Mouse (Mus musculus) liver, embryonic 16.5 days (tissue): ENCODE results near the gene Ppp1r2. TPM values are rescaled to one million over a fixed set of nuclear protein-coding genes. Genes with fewer than 3 reads are reported as not detected.
A peak's percentile ranks its signal among the peaks of the same experiment; 100 is the strongest.

Experiments used
- ATAC-seq: fragments of 200-750 bp; cut with Nextera tagmentation; 2 replicates; pipeline ENCODE4 v1.8.0; 2017; ENCODE audit warnings: low read depth, mild to moderate bottlenecking, moderate number of reproducible peaks, moderate library complexity
- H3K27ac ChIP-seq: fragments of 300-500 bp; sonication (generic); 2 replicates; pipeline ENCODE4 v1.5.1; 2014; ENCODE audit warnings: mild to moderate bottlenecking, low read length
- H3K27me3 ChIP-seq: fragments of 300-500 bp; sonication (generic); 2 replicates; pipeline ENCODE4 v1.6.1; 2014; ENCODE audit warnings: low read depth, low read length, mixed read lengths; ENCODE audit not compliant: control insufficient read depth, insufficient read depth
- H3K36me3 ChIP-seq: fragments of 300-500 bp; sonication (generic); 2 replicates; pipeline ENCODE4 v1.6.1; 2014; ENCODE audit warnings: mild to moderate bottlenecking; ENCODE audit not compliant: control insufficient read depth, insufficient read depth
- H3K4me1 ChIP-seq: fragments of 300-500 bp; sonication (generic); 2 replicates; pipeline ENCODE4 v1.6.1; 2014; ENCODE audit warnings: low read depth, low read length, mixed read lengths; ENCODE audit not compliant: control insufficient read depth
- H3K4me2 ChIP-seq: fragments of 300-500 bp; sonication (generic); 2 replicates; pipeline ENCODE4 v1.6.1; 2014; ENCODE audit warnings: low read depth, low read length, mixed read lengths
- H3K4me3 ChIP-seq: fragments of 300-500 bp; sonication (generic); 2 replicates; pipeline ENCODE4 v1.5.1; 2014; ENCODE audit warnings: low read depth, mild to moderate bottlenecking, low read length
- H3K9ac ChIP-seq: fragments of 300-500 bp; sonication (generic); 2 replicates; pipeline ENCODE4 v1.6.1; 2014; ENCODE audit warnings: low read depth, low read length
- H3K9me3 ChIP-seq: fragments of 300-500 bp; sonication (generic); replicated peaks from 2 replicates; pipeline ENCODE4 v1.6.1; 2016; ENCODE audit warnings: low read length; ENCODE audit not compliant: control insufficient read depth
- WGBS: fragments of 180-500 bp; shearing (Covaris S2); extraction: QIAGEN DNeasy Blood & Tissue Kit; methylation state at CpG from one replicate; pipeline ENCODE4 v1.1.7; 2014; ENCODE audit not compliant: insufficient replicate concordance; 5-methylcytosine and 5-hydroxymethylcytosine counted together
- microRNA-seq: library from miRNA; unstranded; fragments of <30 nt; microRNA quantifications from one replicate; pipeline ENCODE4, GENCODE M21; 2016
- polyA plus RNA-seq: library from polyadenylated mRNA; unstranded; fragments of >200 nt; fragmentation: Nextera tagmentation; extraction: Ambion mirVana; gene quantifications from 2 replicates; pipeline ENCODE4 v1.2.1, GENCODE M21; 2015

The Ppp1r2 gene
- polyA plus RNA-seq, 1 experiment from 2014 or later = 34.5 TPM

DNA sequence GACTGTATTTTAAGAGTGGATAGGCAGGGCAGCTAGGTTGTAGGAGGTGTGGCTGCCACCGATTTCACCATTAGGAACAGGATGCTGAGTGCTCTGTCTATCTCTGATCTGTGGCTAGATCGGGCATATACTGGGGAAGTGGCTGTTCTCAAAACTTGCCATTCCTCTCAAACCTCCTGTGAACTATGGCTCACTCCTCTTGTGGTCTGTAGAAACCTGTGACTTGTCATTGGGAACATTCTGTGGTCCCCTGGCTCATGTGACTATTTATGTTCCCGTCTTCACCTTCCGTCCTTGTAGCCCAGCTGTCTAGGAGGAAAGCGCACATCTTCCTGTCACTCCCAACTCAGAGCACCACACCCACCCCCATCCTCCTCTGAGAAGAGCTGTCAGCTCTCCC, 65.2 kb downstream of the Ppp1r2 start:
- ATAC-seq = no peak
- 13% methylated on average over 5 of the region's 5 CpGs for WGBS
- Histone ChIP-seq H3K36me3 (no peaks in the 10 kb centered on the region), H3K27me3 (no peaks in the 10 kb centered on the region), H3K4me1 (peaks cover 7% of the 10 kb centered on the region), H3K4me3 (no peak overlapping the region), H3K4me2 (no peak overlapping the region), H3K9ac (no peak overlapping the region), H3K9me3 (no peaks in the 10 kb centered on the region), H3K27ac (no peak overlapping the region)

DNA sequence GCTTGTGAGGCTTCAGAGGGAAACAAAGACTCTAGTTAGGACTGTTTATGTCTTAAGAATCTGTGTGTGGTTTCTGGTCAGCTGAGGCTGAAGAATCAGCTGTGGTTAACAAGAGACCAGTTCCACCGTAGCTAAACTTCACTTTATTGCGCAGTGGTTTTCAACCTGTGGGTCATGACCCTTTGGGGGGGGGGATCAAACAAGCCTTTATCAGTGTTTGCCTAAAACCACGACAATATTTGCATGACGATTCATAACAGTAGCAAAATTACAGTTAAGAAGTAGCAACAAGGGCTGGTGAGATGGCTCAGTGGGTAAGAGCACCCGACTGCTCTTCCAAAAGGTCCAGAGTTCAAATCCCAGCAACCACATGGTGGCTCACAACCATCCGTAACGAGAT, 69.4 kb downstream of the Ppp1r2 start:
- no peaks in the 10 kb centered on the region for H3K27me3 ChIP-seq
- no peak overlapping the region for H3K4me2 ChIP-seq
- H3K4me1 ChIP-seq = peaks cover 9% of the 10 kb centered on the region
- H3K9me3 ChIP-seq = no peaks in the 10 kb centered on the region
- H3K36me3 ChIP-seq = no peaks in the 10 kb centered on the region
- H3K9ac ChIP-seq = no peak overlapping the region
- no peak overlapping the region for H3K4me3 ChIP-seq
- ATAC-seq = no peak
- no peak overlapping the region for H3K27ac ChIP-seq
- 38% methylated on average over 5 of the region's 7 CpGs for WGBS

- Histone ChIP-seq H3K27ac (no peak overlapping the region), H3K9me3 (no peaks in the 10 kb centered on the region), H3K27me3 (no peaks in the 10 kb centered on the region), H3K9ac (no peak overlapping the region), H3K36me3 (no peaks in the 10 kb centered on the region), H3K4me3 (no peak overlapping the region), H3K4me1 (peaks cover 4% of the 10 kb centered on the region), H3K4me2 (no peak overlapping the region)
- 78% methylated on average over 8 of the region's 8 CpGs for WGBS
- no peak for ATAC-seq
These were observed 69.9 kb downstream of the Ppp1r2 start for GRCm38 (mm10) chr16:31205187-31205586.

- no peak overlapping the region for H3K27ac ChIP-seq
- 56% methylated on average over 1 of the region's 1 CpGs for WGBS
- no peak overlapping the region for H3K9ac ChIP-seq
- no peaks in the 10 kb centered on the region for H3K36me3 ChIP-seq
- H3K4me3 ChIP-seq = no peak overlapping the region
- peaks cover 2% of the 10 kb centered on the region; the same call in 1 of the 2 replicates for H3K4me1 ChIP-seq
- no peak for ATAC-seq
- no peaks in the 10 kb centered on the region for H3K27me3 ChIP-seq
- no peak overlapping the region for H3K4me2 ChIP-seq
- H3K9me3 ChIP-seq = no peaks in the 10 kb centered on the region
These were observed 70.9 kb downstream of the Ppp1r2 start for GRCm38 (mm10) chr16:31204216-31204615.

GRCm38 (mm10) chr16:31201704-31202103, 73.4 kb downstream of the Ppp1r2 start:
- Histone ChIP-seq H3K9me3 (no peaks in the 10 kb centered on the region), H3K4me3 (peak overlapping the region; percentile 85; the same call in 1 of the 2 replicates), H3K27me3 (no peaks in the 10 kb centered on the region), H3K9ac (no peak overlapping the region), H3K36me3 (no peaks in the 10 kb centered on the region), H3K4me2 (peak overlapping the region; percentile 62), H3K4me1 (peaks cover 4% of the 10 kb centered on the region), H3K27ac (peak overlapping the region; percentile 69)
- WGBS = 53% methylated on average over 2 of the region's 2 CpGs
- peak; percentile 28 for ATAC-seq

Small RNA genes lying within 50 kb of the gene (microRNA-seq; reads per million reads assigned to microRNA genes)
- not detected for gene Gm27415

Other genes starting within 250 kb of the Ppp1r2 start
- 0.88 and 1.2 TPM in 2 replicates for gene Xxylt1, start 193.8 kb downstream of the Ppp1r2 start, polyA plus RNA-seq
- gene Acap2, start 74.0 kb downstream of the Ppp1r2 start, polyA plus RNA-seq = 5.6 and 5.9 TPM in 2 replicates
- not detected in 2 replicates for gene Apod, start 39.5 kb upstream of the Ppp1r2 start, polyA plus RNA-seq
- 88.4 and 98.4 TPM in 2 replicates for gene Bdh1, start 147.0 kb upstream of the Ppp1r2 start, polyA plus RNA-seq